Comparison of ENCODE assay signal across 7 mouse cellular contexts in the genomic region with DNA sequence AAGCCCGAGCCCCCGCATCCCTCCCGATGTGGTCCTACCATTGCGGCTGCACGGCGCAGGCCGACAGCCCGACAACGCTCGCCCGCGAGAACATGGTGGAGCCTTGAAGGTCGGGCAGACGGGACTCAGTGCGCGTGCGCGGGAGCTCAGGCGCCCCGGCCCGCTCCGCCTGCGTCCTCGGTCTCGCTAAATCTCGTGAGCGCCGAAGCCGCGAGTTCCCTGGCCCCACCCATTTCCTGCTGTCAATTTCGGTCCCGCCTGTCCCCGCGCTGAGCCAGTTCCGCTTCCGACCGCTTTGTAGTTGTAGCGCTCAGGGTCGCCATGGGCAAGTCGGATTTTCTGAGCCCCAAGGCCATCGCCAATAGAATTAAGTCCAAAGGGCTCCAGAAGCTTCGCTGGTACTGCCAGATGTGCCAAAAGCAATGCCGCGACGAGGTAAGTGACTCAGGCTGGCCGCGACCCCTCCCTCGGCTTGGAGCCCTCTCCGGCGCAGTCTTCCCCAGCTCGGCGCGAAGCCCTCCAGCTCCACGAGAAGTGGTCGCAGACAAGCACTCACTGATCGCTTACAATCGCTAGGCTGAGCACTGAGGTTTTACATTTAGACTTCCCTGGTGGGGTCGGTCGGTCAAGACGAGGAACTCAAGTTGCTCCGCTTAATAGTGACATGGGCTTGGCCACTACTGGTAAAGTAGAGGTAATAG. TPM values are rescaled to one million over a fixed set of nuclear protein-coding genes. Genes with fewer than 3 reads are reported as not detected.
DNase-seq lines count a peak whose midpoint lies in the region; ATAC-seq lines count a peak whose summit lies in the region.

A gene (minus strand): TSS at position 201 of the 701 bp plus-strand sequence.
A gene (plus strand): TSS at position 284 of the 701 bp plus-strand sequence.

- no peaks in the 10 kb centered on the region for H3K27me3 ChIP-seq in embryonic facial prominence, embryonic 10.5 days (replicated peaks; ENCODE audit: low read depth, poor library complexity, severe bottlenecking)
- H3K27me3 ChIP-seq in limb, embryonic 10.5 days (ENCODE audit: low read depth, poor library complexity, severe bottlenecking): no peaks in the 10 kb centered on the region
- no peaks in the 10 kb centered on the region for H3K27me3 ChIP-seq in midbrain, embryonic 13.5 days

- H3K36me3 ChIP-seq in embryonic facial prominence, embryonic 10.5 days (replicated peaks): peaks cover 42% of the 10 kb centered on the region
- peaks cover 36% of the 10 kb centered on the region for H3K36me3 ChIP-seq in limb, embryonic 10.5 days
- peaks cover 15% of the 10 kb centered on the region for H3K36me3 ChIP-seq in midbrain, embryonic 13.5 days

- H3K9me3 ChIP-seq in embryonic facial prominence, embryonic 10.5 days: no peaks in the 10 kb centered on the region
- no peaks in the 10 kb centered on the region for H3K9me3 ChIP-seq in limb, embryonic 10.5 days (replicated peaks)
- no peaks in the 10 kb centered on the region for H3K9me3 ChIP-seq in midbrain, embryonic 13.5 days

- ATAC-seq in granulocyte monocyte progenitor cell, adult 5-6 weeks (replicated peaks; ENCODE audit: poor library complexity, severe bottlenecking): peak; percentile 85
- ATAC-seq in midbrain, embryonic 13.5 days: peak; percentile 97

- DNase-seq in adrenal gland, postnatal 10 days: peak; percentile 97
- peak; percentile 98 for DNase-seq in embryonic facial prominence, embryonic 10.5 days (ENCODE audit: low spot score)
- peak; percentile 96 for DNase-seq in kidney, adult 11 months
- peak; percentile 99 for DNase-seq in limb, embryonic 10.5 days (ENCODE audit: low spot score)
- DNase-seq in spleen, adult 12 weeks (ENCODE audit: low spot score): peak; percentile 94

- H3K27ac ChIP-seq in embryonic facial prominence, embryonic 10.5 days (replicated peaks): peak within 1 kb of the TSS; percentile 94
- peak within 1 kb of the TSS; percentile 98 for H3K27ac ChIP-seq in limb, embryonic 10.5 days
- peak within 1 kb of the TSS; percentile 91 for H3K27ac ChIP-seq in midbrain, embryonic 13.5 days

- peak within 1 kb of the TSS; percentile 82 for H3K4me2 ChIP-seq in midbrain, embryonic 13.5 days (replicated peaks)

- peaks cover 28% of the 10 kb centered on the region for H3K4me1 ChIP-seq in embryonic facial prominence, embryonic 10.5 days
- H3K4me1 ChIP-seq in limb, embryonic 10.5 days: peaks cover 22% of the 10 kb centered on the region
- H3K4me1 ChIP-seq in midbrain, embryonic 13.5 days (replicated peaks): peaks cover 50% of the 10 kb centered on the region

- WGBS in embryonic facial prominence, embryonic 10.5 days: under 1% methylated on average over 61 of the region's 61 CpGs
- WGBS in limb, embryonic 10.5 days: under 1% methylated on average over 61 of the region's 61 CpGs
- under 1% methylated on average over 61 of the region's 61 CpGs for WGBS in midbrain, embryonic 13.5 days

- peak within 1 kb of the TSS; percentile 72 for H3K4me3 ChIP-seq in embryonic facial prominence, embryonic 10.5 days
- H3K4me3 ChIP-seq in limb, embryonic 10.5 days: peak within 1 kb of the TSS; percentile 92
- peak within 1 kb of the TSS; percentile 91 for H3K4me3 ChIP-seq in midbrain, embryonic 13.5 days (replicated peaks)

- peak within 1 kb of the TSS; percentile 97 for H3K9ac ChIP-seq in midbrain, embryonic 13.5 days (replicated peaks)

RNA-seq across cellular contexts. Expression of the first gene that starts in this region (rescaled TPM):
- total RNA-seq in adrenal gland, postnatal 10 days (2021): 100 to 1,000 TPM; 597 to 695 TPM
- 498 and 511 TPM in 2 replicates for polyA plus RNA-seq in embryonic facial prominence, embryonic 10.5 days (2016; fragmentation: Nextera tagmentation; extraction: Ambion mirVana)
- 458 and 534 TPM in 2 replicates for total RNA-seq in granulocyte monocyte progenitor cell, adult 5-6 weeks (2014; fragmentation: Nextera tagmentation)
- total RNA-seq in granulocyte monocyte progenitor cell, adult 5-6 weeks (2017): 596 and 622 TPM in 2 replicates
- polyA plus RNA-seq in limb, embryonic 10.5 days (2016; fragmentation: Nextera tagmentation; extraction: Ambion mirVana): 543 and 559 TPM in 2 replicates
- polyA plus RNA-seq in midbrain, embryonic 13.5 days (2015; fragmentation: Nextera tagmentation; extraction: Ambion mirVana): 500 and 520 TPM in 2 replicates

RNA-seq across cellular contexts. Expression of the second gene that starts in this region (rescaled TPM):
- total RNA-seq in adrenal gland, postnatal 10 days (2021): 10 to 100 TPM; 16.5 to 20.0 TPM
- 35.5 and 37.7 TPM in 2 replicates for polyA plus RNA-seq in embryonic facial prominence, embryonic 10.5 days (2016; fragmentation: Nextera tagmentation; extraction: Ambion mirVana)
- 22.3 and 33.9 TPM in 2 replicates for total RNA-seq in granulocyte monocyte progenitor cell, adult 5-6 weeks (2014; fragmentation: Nextera tagmentation)
- 23.1 and 32.2 TPM in 2 replicates for total RNA-seq in granulocyte monocyte progenitor cell, adult 5-6 weeks (2017)
- 32.2 and 35.0 TPM in 2 replicates for polyA plus RNA-seq in limb, embryonic 10.5 days (2016; fragmentation: Nextera tagmentation; extraction: Ambion mirVana)
- polyA plus RNA-seq in midbrain, embryonic 13.5 days (2015; fragmentation: Nextera tagmentation; extraction: Ambion mirVana): 39.0 and 39.6 TPM in 2 replicates

Comparison
In these comparisons a context has a peak if more than half of its experiments do, and no peak if none do; other contexts are left out.
1. Peak in every context shown above with its lines: DNase-seq, ATAC-seq, H3K4me3 ChIP-seq and H3K27ac ChIP-seq.